Mouse (Mus musculus) heart, postnatal 0 days (tissue): ENCODE data around the gene Rpl5. TPM values are rescaled to one million over a fixed set of nuclear protein-coding genes. Genes with fewer than 3 reads are reported as not detected.

ENCODE experiments used
- ATAC-seq: fragments of 200-750 bp; cut with Nextera tagmentation; 2 replicates; pipeline ENCODE4 v1.8.0; 2017; ENCODE audit warnings: low read depth, moderate number of reproducible peaks, moderate library complexity; ENCODE audit not compliant: insufficient read depth
- DNase-seq: peaks from one replicate; pipeline ENCODE4 v3.0.0-alpha.2; 2016; ENCODE audit warnings: low spot score
- H3K27ac ChIP-seq: fragments of 300-500 bp; sonication (generic); 2 replicates; pipeline ENCODE4 v1.5.1; 2014; ENCODE audit warnings: low read depth, mild to moderate bottlenecking
- H3K27me3 ChIP-seq: fragments of 300-500 bp; sonication (generic); 2 replicates; pipeline ENCODE4 v1.6.1; 2014; ENCODE audit warnings: low read length, mixed read lengths; ENCODE audit not compliant: control insufficient read depth, insufficient read depth
- H3K36me3 ChIP-seq: fragments of 300-500 bp; sonication (generic); replicated peaks from 2 replicates; pipeline ENCODE4 v1.6.1; 2014; ENCODE audit warnings: low read length, mixed read lengths; ENCODE audit not compliant: control insufficient read depth, insufficient read depth
- H3K4me1 ChIP-seq: fragments of 300-500 bp; sonication (generic); 2 replicates; pipeline ENCODE4 v1.6.1; 2014; ENCODE audit warnings: antibody characterized with exemption; ENCODE audit not compliant: control insufficient read depth, insufficient read depth
- H3K4me2 ChIP-seq: fragments of 300-500 bp; sonication (generic); 2 replicates; pipeline ENCODE4 v1.6.1; 2014; ENCODE audit warnings: low read depth, mild to moderate bottlenecking, low read length, moderate library complexity
- H3K4me3 ChIP-seq: fragments of 300-500 bp; sonication (generic); 2 replicates; pipeline ENCODE4 v1.5.1; 2014; ENCODE audit warnings: low read depth, low read length
- H3K9ac ChIP-seq: fragments of 300-500 bp; sonication (generic); replicated peaks from 2 replicates; pipeline ENCODE4 v1.6.1; 2014; ENCODE audit warnings: low read depth, low read length, mixed read lengths
- H3K9me3 ChIP-seq: fragments of 300-500 bp; sonication (generic); replicated peaks from 2 replicates; pipeline ENCODE4 v1.6.1; 2016; ENCODE audit warnings: low read length; ENCODE audit not compliant: control insufficient read depth
- CTCF ChIP-seq: IDR thresholded peaks from 2 replicates; pipeline ENCODE4 v1.5.1; 2016; ENCODE audit warnings: antibody characterized with exemption, control low read depth, low read depth
- EP300 ChIP-seq: IDR thresholded peaks from 2 replicates; pipeline ENCODE4 v1.6.1; 2016; ENCODE audit warnings: antibody characterized with exemption, low read depth
- WGBS: fragments of 180-500 bp; shearing (Covaris S2); extraction: QIAGEN DNeasy Blood & Tissue Kit; methylation state at CpG from one replicate; pipeline ENCODE4 v1.1.7; 2014; 5-methylcytosine and 5-hydroxymethylcytosine counted together
- polyA plus RNA-seq: library from polyadenylated mRNA; unstranded; fragments of >200 nt; fragmentation: Nextera tagmentation; extraction: Ambion mirVana; gene quantifications from 2 replicates; pipeline ENCODE4 v1.2.1, GENCODE M21; 2015
- total RNA-seq: library from RNA; depleted of rRNA; stranded (reverse); fragments of >200 nt; gene quantifications from 2 replicates; pipeline ENCODE4 v1.2.3, GENCODE M21; 2014; ENCODE audit warnings: low replicate concordance; rRNA removed

Rpl5 gene
- total RNA-seq (201 and 233 TPM in 2 replicates), polyA plus RNA-seq (22.1 and 26.8 TPM in 2 replicates)

DNA sequence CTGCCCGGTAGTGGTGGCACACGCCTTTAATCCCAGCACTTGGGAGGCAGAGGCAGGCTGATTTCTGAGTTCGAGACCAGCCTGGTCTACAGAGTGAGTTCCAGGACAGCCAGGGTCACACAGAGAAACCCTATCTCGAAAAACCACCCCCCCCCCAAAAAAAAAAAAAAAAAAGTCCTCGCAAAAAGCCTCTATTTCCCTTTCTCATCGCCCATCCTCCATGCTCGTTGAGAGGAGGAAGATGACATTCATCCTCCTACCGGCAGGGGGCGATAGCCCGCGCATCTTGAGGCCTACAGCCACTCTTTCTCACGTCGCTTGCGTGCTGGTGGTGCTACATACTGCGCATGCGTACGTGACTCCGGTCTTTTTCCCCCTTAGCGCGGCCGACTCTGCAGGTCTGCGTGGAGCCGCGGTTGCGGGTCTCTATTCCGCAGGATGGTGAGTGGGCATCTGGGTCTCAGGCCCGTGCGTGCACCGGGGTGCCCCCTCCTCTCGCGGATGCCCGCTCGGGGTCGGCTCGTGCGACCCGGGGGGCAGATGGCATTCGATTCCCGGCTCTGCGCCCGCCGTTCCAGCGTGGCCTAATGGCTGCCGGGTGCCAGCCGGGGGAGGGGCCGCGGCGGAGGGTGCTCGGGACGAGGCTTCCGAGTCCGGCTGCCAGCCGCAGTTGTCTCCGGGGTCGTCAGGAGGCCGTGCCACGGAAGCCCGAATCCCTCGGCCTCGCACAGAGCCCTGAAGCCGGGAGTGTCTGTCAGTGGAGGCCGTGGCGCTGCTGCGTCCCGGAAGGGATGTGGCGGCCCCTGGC, at the start of gene Rpl5:
Gene Rpl5, plus strand, starts transcription at position 297 of the 808 bp plus-strand sequence.
- H3K27me3 ChIP-seq = no peaks in the 10 kb centered on the region
- WGBS = 3% methylated on average over 65 of the region's 66 CpGs
- H3K36me3 ChIP-seq = peaks cover 32% of the 10 kb centered on the region
- ATAC-seq = peak; percentile 96
- H3K4me3 ChIP-seq = peak within 1 kb of the TSS; percentile 98
- peak within 1 kb of the TSS; percentile 90 for H3K4me2 ChIP-seq
- peak; percentile 100 for TF ChIP-seq CTCF
- 0 out of 2 replicates have a peak, but pooled peaks have one; percentile 51 for TF ChIP-seq EP300
- H3K27ac ChIP-seq = peak within 1 kb of the TSS; percentile 87
- peak within 1 kb of the TSS; percentile 98 for H3K9ac ChIP-seq
- no peaks in the 10 kb centered on the region for H3K9me3 ChIP-seq
- peak; percentile 96 for DNase-seq
- 0 out of 2 replicates have a peak, but pooled peaks cover 9% of the 10 kb centered on the region for H3K4me1 ChIP-seq

DNA sequence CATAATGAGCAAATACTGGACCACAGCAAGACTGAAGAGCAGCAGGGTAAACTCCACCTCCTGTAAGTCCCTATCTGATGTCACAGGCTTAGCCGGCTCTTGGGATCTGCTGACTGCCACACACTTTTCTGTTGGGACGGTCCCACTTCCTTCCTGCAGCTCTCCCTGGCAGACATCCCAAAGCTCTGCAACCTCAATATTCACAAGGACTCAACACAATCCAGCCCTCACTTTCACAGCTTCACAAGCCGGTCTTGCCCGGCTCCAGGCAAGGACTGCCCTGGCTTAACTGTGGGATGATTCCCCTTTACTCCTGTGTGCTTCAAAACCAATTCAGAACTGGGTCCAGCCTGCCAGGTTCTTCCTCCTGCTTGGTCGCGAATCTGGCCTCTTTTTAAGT, 46.5 kb upstream of the Rpl5 start:
- no peak overlapping the region for H3K4me3 ChIP-seq
- H3K4me2 ChIP-seq = peak overlapping the region; percentile 35; the same call in 1 of the 2 replicates
- H3K4me1 ChIP-seq = peaks cover 30% of the 10 kb centered on the region
- TF ChIP-seq CTCF = no peak
- no peak for TF ChIP-seq EP300
- 0 out of 2 replicates have a peak, but pooled peaks cover 6% of the 10 kb centered on the region for H3K9me3 ChIP-seq
- ATAC-seq = peak; percentile 84
- no peaks in the 10 kb centered on the region for H3K27me3 ChIP-seq
- H3K27ac ChIP-seq = peak overlapping the region; percentile 70
- peak; percentile 81 for DNase-seq
- WGBS = 15% methylated on average over 6 of the region's 6 CpGs
- H3K36me3 ChIP-seq = peaks cover 5% of the 10 kb centered on the region; the same call in 1 of the 2 replicates
- no peak overlapping the region for H3K9ac ChIP-seq

DNA sequence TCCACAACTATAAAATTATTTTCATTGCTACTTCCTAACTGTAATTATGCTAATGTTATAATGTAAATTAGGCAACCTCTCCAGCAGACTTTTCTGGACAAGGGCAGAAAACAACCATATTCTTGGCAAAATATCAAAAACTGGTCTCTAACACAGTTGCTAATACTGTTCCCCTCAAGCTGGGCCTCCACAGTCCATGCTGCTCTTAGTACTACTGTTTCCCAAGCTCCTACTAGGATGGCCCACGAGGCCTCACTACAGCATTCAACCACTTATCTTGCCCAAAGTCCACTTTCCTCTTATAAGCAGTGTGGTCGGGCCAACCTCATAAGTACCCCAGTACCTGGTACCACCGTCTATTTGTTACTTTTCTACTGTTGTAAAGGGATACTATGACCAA, 45.7 kb upstream of the Rpl5 start:
- WGBS = 34% methylated on average over 3 of the region's 3 CpGs
- Histone ChIP-seq H3K4me3 (no peak overlapping the region), H3K4me1 (peaks cover 30% of the 10 kb centered on the region), H3K27ac (0 out of 2 replicates have a peak overlapping the region, but pooled peaks have one; percentile 70), H3K9me3 (0 out of 2 replicates have a peak, but pooled peaks cover 6% of the 10 kb centered on the region), H3K36me3 (peaks cover 5% of the 10 kb centered on the region; the same call in 1 of the 2 replicates), H3K4me2 (no peak overlapping the region), H3K27me3 (no peaks in the 10 kb centered on the region), H3K9ac (no peak overlapping the region)
- no peak for TF ChIP-seq CTCF
- TF ChIP-seq EP300 = no peak
- DNase-seq (no peak), ATAC-seq (no peak)

DNA sequence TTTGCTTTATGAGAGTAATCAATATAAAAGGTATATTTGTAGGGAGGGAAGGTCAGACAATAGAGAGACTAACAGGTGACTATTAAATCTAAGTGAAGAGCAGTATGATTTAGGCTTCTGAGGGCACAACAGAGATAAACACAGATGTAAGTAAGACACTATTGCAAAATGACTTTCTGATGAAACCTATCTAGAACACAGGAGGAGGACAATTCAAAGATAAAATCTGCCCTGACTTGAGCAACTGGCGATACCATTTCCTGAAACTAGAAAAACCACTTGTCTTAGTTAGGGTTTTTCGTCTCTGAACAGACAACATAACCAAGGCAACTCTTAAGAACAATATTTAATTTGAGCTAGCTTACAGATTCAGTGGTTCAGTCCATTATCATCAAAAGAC, 44.8 kb upstream of the Rpl5 start:
- 69% methylated on average over 2 of the region's 2 CpGs for WGBS
- DNase-seq = no peak

DNA sequence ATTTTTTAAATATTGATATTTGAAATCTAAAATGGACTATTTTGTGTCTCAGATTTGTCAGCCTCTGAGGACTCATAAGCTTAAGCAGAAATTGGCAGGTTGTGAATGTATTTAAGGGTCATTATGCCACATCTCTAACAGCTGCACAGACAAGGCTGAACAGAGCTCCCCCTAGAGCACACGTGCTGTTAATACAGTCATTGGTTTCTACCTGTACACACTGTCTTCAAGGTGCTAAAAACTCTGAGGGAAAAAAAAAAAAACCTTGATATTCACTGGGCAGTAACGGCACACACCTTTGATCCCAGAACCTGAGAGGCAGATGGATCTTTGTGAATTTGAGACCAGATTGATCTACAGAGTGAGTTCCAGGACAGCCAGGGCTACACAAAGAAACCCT, 41.3 kb upstream of the Rpl5 start:
- Histone ChIP-seq H3K4me3 (no peak overlapping the region), H3K4me1 (peaks cover 16% of the 10 kb centered on the region), H3K9ac (no peak overlapping the region), H3K36me3 (no peaks in the 10 kb centered on the region), H3K27me3 (no peaks in the 10 kb centered on the region), H3K4me2 (no peak overlapping the region), H3K27ac (no peak overlapping the region), H3K9me3 (no peaks in the 10 kb centered on the region)
- no peak for DNase-seq
- 51% methylated on average over 2 of the region's 2 CpGs for WGBS
- no peak for ATAC-seq
- TF ChIP-seq EP300 (no peak), CTCF (peak; percentile 50)

More for the DNA sequence above, 44.8 kb upstream of the Rpl5 start:
- H3K4me1 ChIP-seq = peaks cover 30% of the 10 kb centered on the region
- H3K36me3 ChIP-seq = no peaks in the 10 kb centered on the region
- no peaks in the 10 kb centered on the region for H3K27me3 ChIP-seq
- no peak overlapping the region for H3K9ac ChIP-seq
- no peak for TF ChIP-seq CTCF
- TF ChIP-seq EP300 = no peak
- no peak overlapping the region for H3K4me3 ChIP-seq
- H3K27ac ChIP-seq = no peak overlapping the region
- no peak for ATAC-seq
- no peaks in the 10 kb centered on the region for H3K9me3 ChIP-seq
- no peak overlapping the region for H3K4me2 ChIP-seq
